Mouse (Mus musculus) bone marrow, adult 2 months (tissue): ENCODE measurements around the gene Ciart. TPM values are rescaled to one million over a fixed set of nuclear protein-coding genes. Genes with fewer than 3 reads are reported as not detected.

ENCODE experiments used
- H3K27ac ChIP-seq: fragments of 200-500 bp; 2 replicates; pipeline ENCODE4 v1.5.1; 2012; ENCODE audit warnings: low read depth, mild to moderate bottlenecking, control low read depth, inconsistent platforms, low read length; ENCODE audit not compliant: control insufficient read depth, poor library complexity, insufficient read depth
- H3K4me1 ChIP-seq: fragments of 200-500 bp; 2 replicates; pipeline ENCODE4 v1.6.1; 2011; ENCODE audit warnings: low read length; ENCODE audit not compliant: control insufficient read depth, insufficient read depth
- H3K4me3 ChIP-seq: fragments of 200-500 bp; replicated peaks from 2 replicates; pipeline ENCODE3; 2011; ENCODE audit warnings: mild to moderate bottlenecking, low read depth, low read length, control low read depth; ENCODE audit not compliant: control insufficient read depth
- CTCF ChIP-seq: fragments of 200-500 bp; IDR thresholded peaks from 2 replicates; pipeline ENCODE4 v1.5.1; 2011; ENCODE audit warnings: low read length, control low read depth; ENCODE audit not compliant: control insufficient read depth, insufficient read depth
- POLR2A ChIP-seq: fragments of 200-500 bp; IDR thresholded peaks from 2 replicates; pipeline ENCODE4 v1.6.1; 2011; ENCODE audit warnings: low read depth, mild to moderate bottlenecking, control low read depth, low read length, borderline replicate concordance; ENCODE audit not compliant: control insufficient read depth
- WGBS: fragments of 180-500 bp; shearing (Covaris S2); methylation state at CpG from one replicate; pipeline ENCODE4 v1.1.7; 2018; 5-methylcytosine and 5-hydroxymethylcytosine counted together
- polyA plus RNA-seq: library from polyadenylated mRNA; stranded (reverse); fragments of >200 nt; gene quantifications from 2 replicates; pipeline ENCODE4 v1.2.4, GENCODE M21; 2011; ENCODE audit warnings: low replicate concordance; ENCODE audit not compliant: missing spikeins, insufficient read depth, insufficient read length

Ciart gene
- polyA plus RNA-seq, 1 experiment: 8.7 TPM

- Histone ChIP-seq H3K27ac (peak within 1 kb of the TSS; percentile 74), H3K4me3 (peak within 1 kb of the TSS; percentile 92), H3K4me1 (peaks cover 2% of the 10 kb centered on the region; the same call in 1 of the 2 replicates)
- TF ChIP-seq CTCF: no peak
- peak; percentile 92 for TF ChIP-seq POLR2A
- WGBS: under 1% methylated on average over 33 of the region's 33 CpGs
Measured at GRCm38 (mm10) chr3:95871392-95871867, 10.6 kb downstream of the Ciart start, which contains the start of gene Mrps21. Gene Mrps21 (minus strand): TSS chr3:95871519.

DNA sequence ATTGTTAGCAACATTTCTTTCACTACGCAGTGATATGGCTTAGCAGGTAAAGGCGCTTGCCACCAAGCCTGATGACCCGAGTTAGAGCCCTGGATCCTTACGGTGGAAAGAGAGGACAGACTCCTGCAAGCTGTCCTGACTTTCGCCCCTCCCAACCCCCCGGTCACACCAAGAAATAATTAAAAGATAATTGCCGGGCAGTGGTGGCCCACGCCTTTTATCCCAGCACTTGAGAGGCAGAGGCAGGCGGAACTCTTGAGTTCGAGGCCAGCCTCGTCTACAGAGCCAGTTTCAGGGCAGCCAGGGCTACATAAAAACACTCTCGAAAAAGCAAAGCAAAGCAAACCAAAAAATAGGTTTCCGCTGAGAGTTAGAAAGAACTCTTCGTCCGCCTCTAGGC lies 11.1 kb downstream of the Ciart start:
- peak overlapping the region; percentile 92 for H3K4me3 ChIP-seq
- 5% methylated on average over 15 of the region's 15 CpGs for WGBS
- peak overlapping the region; percentile 74 for H3K27ac ChIP-seq
- peaks cover 2% of the 10 kb centered on the region; the same call in 1 of the 2 replicates for H3K4me1 ChIP-seq
- TF ChIP-seq POLR2A (no peak), CTCF (no peak)

DNA sequence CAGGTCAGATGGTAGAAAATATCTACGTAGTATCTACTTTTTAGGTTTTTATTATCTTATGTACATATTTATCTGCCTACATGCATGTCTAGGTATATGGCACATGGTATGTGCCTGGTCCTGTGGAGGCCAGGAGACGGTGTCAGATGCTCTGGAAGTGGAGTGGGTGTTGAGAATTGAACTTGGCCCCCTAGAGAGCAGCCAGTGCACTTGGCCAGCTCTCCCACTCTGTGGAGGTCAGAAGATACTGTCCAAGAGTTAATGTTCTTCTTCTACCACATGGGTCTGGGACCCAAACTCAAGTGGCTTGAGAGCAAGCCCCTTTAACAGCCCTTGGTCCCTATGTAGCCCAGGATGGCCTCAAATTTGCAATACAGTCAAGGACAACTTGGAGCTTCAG lies 14.6 kb downstream of the Ciart start:
- H3K4me3 ChIP-seq: no peak overlapping the region
- H3K27ac ChIP-seq: no peak overlapping the region
- 92% methylated on average over 2 of the region's 2 CpGs for WGBS
- no peak for TF ChIP-seq CTCF
- no peak for TF ChIP-seq POLR2A
- H3K4me1 ChIP-seq: peaks cover 2% of the 10 kb centered on the region; the same call in 1 of the 2 replicates

- 94% methylated on average over 5 of the region's 5 CpGs for WGBS
- H3K4me1 ChIP-seq: peaks cover 2% of the 10 kb centered on the region; the same call in 1 of the 2 replicates
- TF ChIP-seq POLR2A (no peak), CTCF (no peak)
- no peak overlapping the region for H3K4me3 ChIP-seq
- H3K27ac ChIP-seq: no peak overlapping the region
Measured at GRCm38 (mm10) chr3:95866071-95866470, 16.0 kb downstream of the Ciart start.

GRCm38 (mm10) chr3:95865571-95865970 lies 16.5 kb downstream of the Ciart start:
- H3K4me1 ChIP-seq: peaks cover 2% of the 10 kb centered on the region; the same call in 1 of the 2 replicates
- TF ChIP-seq POLR2A: no peak
- no peak for TF ChIP-seq CTCF
- no peak overlapping the region for H3K4me3 ChIP-seq
- WGBS: 95% methylated on average over 20 of the region's 20 CpGs
- no peak overlapping the region for H3K27ac ChIP-seq

GRCm38 (mm10) chr3:95865050-95865449 lies 17.0 kb downstream of the Ciart start:
- H3K4me1 ChIP-seq: no peaks in the 10 kb centered on the region
- H3K4me3 ChIP-seq: no peak overlapping the region
- H3K27ac ChIP-seq: no peak overlapping the region
- no peak for TF ChIP-seq CTCF
- no peak for TF ChIP-seq POLR2A
- 90% methylated on average over 5 of the region's 5 CpGs for WGBS

GRCm38 (mm10) chr3:95863578-95863977 lies 18.5 kb downstream of the Ciart start:
- Histone ChIP-seq H3K4me3 (no peak overlapping the region), H3K27ac (no peak overlapping the region), H3K4me1 (no peaks in the 10 kb centered on the region)
- WGBS: 78% methylated on average over 7 of the region's 7 CpGs
- no peak for TF ChIP-seq POLR2A
- TF ChIP-seq CTCF: no peak

DNA sequence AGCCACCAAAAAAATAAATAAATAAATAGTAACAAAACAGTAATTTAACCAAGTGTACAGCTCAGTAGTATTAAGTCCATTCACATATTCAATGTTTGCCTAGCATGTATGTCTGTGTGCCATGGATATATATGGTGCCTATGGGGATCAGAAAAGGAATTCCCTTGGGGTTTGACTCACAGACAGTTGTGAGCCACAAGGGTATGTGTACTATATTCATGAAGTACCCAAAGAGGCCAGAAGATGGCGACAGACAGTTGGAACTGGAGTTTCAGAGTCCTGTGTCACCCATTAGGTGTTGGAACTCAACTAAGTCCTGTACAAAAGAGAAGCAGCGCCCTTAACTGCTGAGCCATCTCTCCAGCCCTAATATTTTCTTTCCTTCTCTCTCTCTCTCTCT lies 20.3 kb downstream of the Ciart start:
- 32% methylated on average over 2 of the region's 2 CpGs for WGBS
- no peaks in the 10 kb centered on the region for H3K4me1 ChIP-seq
- no peak overlapping the region for H3K4me3 ChIP-seq
- no peak overlapping the region for H3K27ac ChIP-seq
- TF ChIP-seq CTCF (peak; percentile 37; the same call in 1 of the 2 replicates), POLR2A (no peak)

GRCm38 (mm10) chr3:95861216-95861615 lies 20.8 kb downstream of the Ciart start:
- WGBS: 60% methylated on average over 10 of the region's 10 CpGs
- Histone ChIP-seq H3K4me3 (no peak overlapping the region), H3K27ac (no peak overlapping the region), H3K4me1 (no peaks in the 10 kb centered on the region)
- no peak for TF ChIP-seq POLR2A
- peak; percentile 56 for TF ChIP-seq CTCF
